Mouse (Mus musculus) embryonic facial prominence, embryonic 11.5 days (tissue): ENCODE measurements around the gene Agps. TPM values are rescaled to one million over a fixed set of nuclear protein-coding genes. Genes with fewer than 3 reads are reported as not detected.

Source experiments
- ATAC-seq: fragments of 200-750 bp; cut with Nextera tagmentation; replicated peaks from 2 replicates; pipeline ENCODE4 v1.8.0; 2017; ENCODE audit warnings: low read depth; ENCODE audit not compliant: insufficient number of reproducible peaks, low FRiP score, low TSS enrichment
- DNase-seq: peaks from one replicate; pipeline ENCODE4 v3.0.0-alpha.2; 2015; ENCODE audit warnings: low spot score
- H3K27ac ChIP-seq: fragments of 300-500 bp; sonication (generic); replicated peaks from 2 replicates; pipeline ENCODE4 v1.5.1; 2014; ENCODE audit warnings: mild to moderate bottlenecking, low read depth, low read length, control low read depth
- H3K27me3 ChIP-seq: fragments of 300-500 bp; sonication (generic); 2 replicates; pipeline ENCODE4 v1.6.1; 2014; ENCODE audit warnings: mild to moderate bottlenecking, low read length, moderate library complexity, mixed read lengths; ENCODE audit not compliant: control insufficient read depth, insufficient read depth
- H3K36me3 ChIP-seq: fragments of 300-500 bp; sonication (generic); replicated peaks from 2 replicates; pipeline ENCODE4 v1.6.1; 2014; ENCODE audit warnings: low read depth, mild to moderate bottlenecking, low read length, moderate library complexity, mixed read lengths; ENCODE audit not compliant: control insufficient read depth, insufficient read depth
- H3K4me1 ChIP-seq: fragments of 300-500 bp; sonication (generic); 2 replicates; pipeline ENCODE4 v1.6.1; 2014; ENCODE audit warnings: low read length, mixed read lengths; ENCODE audit not compliant: control insufficient read depth, insufficient read depth
- H3K4me2 ChIP-seq: fragments of 300-500 bp; sonication (generic); 2 replicates; pipeline ENCODE4 v1.6.1; 2014; ENCODE audit warnings: low read depth, mild to moderate bottlenecking, control low read depth, low read length, moderate library complexity
- H3K4me3 ChIP-seq: fragments of 300-500 bp; sonication (generic); 2 replicates; pipeline ENCODE4 v1.5.1; 2014; ENCODE audit warnings: low read depth, low read length, control low read depth
- H3K9ac ChIP-seq: fragments of 300-500 bp; sonication (generic); replicated peaks from 2 replicates; pipeline ENCODE4 v1.6.1; 2014; ENCODE audit warnings: mild to moderate bottlenecking, control low read depth, low read length
- H3K9me3 ChIP-seq: fragments of 300-500 bp; sonication (generic); replicated peaks from 2 replicates; pipeline ENCODE4 v1.6.1; 2016; ENCODE audit warnings: mild to moderate bottlenecking, low read length, inconsistent platforms, mixed read lengths; ENCODE audit not compliant: control insufficient read depth
- WGBS: fragments of 180-500 bp; shearing (Covaris S2); extraction: QIAGEN DNeasy Blood & Tissue Kit; methylation state at CpG from one replicate; pipeline ENCODE4 v1.1.7; 2014; 5-methylcytosine and 5-hydroxymethylcytosine counted together
- polyA plus RNA-seq: library from polyadenylated mRNA; unstranded; fragments of >200 nt; fragmentation: Nextera tagmentation; extraction: Ambion mirVana; gene quantifications from 2 replicates; pipeline ENCODE4 v1.2.1, GENCODE M21; 2014

Agps gene
- polyA plus RNA-seq, 1 experiment from 2014 or later = 45.3 TPM

GRCm38 (mm10) chr2:75819796-75820195 is 12.2 kb upstream of the Agps start:
- Histone ChIP-seq H3K36me3 (no peaks in the 10 kb centered on the region), H3K4me3 (no peak overlapping the region), H3K27ac (no peak overlapping the region), H3K9me3 (no peaks in the 10 kb centered on the region), H3K4me1 (no peaks in the 10 kb centered on the region; the same call in 1 of the 2 replicates), H3K27me3 (no peaks in the 10 kb centered on the region), H3K9ac (no peak overlapping the region), H3K4me2 (no peak overlapping the region)
- DNase-seq (no peak), ATAC-seq (no peak)
- 85% methylated on average over 3 of the region's 3 CpGs for WGBS

GRCm38 (mm10) chr2:75821971-75822751 is 9.8 kb upstream of the Agps start:
- DNase-seq = no peak
- Histone ChIP-seq H3K27ac (no peak overlapping the region), H3K9me3 (no peaks in the 10 kb centered on the region), H3K4me2 (no peak overlapping the region), H3K36me3 (no peaks in the 10 kb centered on the region), H3K9ac (no peak overlapping the region), H3K27me3 (no peaks in the 10 kb centered on the region), H3K4me3 (no peak overlapping the region), H3K4me1 (no peaks in the 10 kb centered on the region)
- ATAC-seq = no peak
- 92% methylated on average over 13 of the region's 13 CpGs for WGBS

GRCm38 (mm10) chr2:75823736-75824135 is 8.2 kb upstream of the Agps start:
- Histone ChIP-seq H3K4me3 (no peak overlapping the region), H3K4me1 (no peaks in the 10 kb centered on the region), H3K36me3 (no peaks in the 10 kb centered on the region), H3K9me3 (no peaks in the 10 kb centered on the region), H3K4me2 (no peak overlapping the region), H3K27me3 (no peaks in the 10 kb centered on the region), H3K9ac (no peak overlapping the region), H3K27ac (no peak overlapping the region)
- 65% methylated on average over 7 of the region's 7 CpGs for WGBS
- DNase-seq = no peak
- ATAC-seq = no peak

- H3K27me3 ChIP-seq = no peaks in the 10 kb centered on the region
- 58% methylated on average over 6 of the region's 6 CpGs for WGBS
- no peak overlapping the region for H3K9ac ChIP-seq
- DNase-seq = no peak
- H3K4me1 ChIP-seq = no peaks in the 10 kb centered on the region
- no peak overlapping the region for H3K4me2 ChIP-seq
- H3K9me3 ChIP-seq = no peaks in the 10 kb centered on the region
- no peak for ATAC-seq
- H3K36me3 ChIP-seq = no peaks in the 10 kb centered on the region
- H3K4me3 ChIP-seq = no peak overlapping the region
- H3K27ac ChIP-seq = no peak overlapping the region
These were observed 7.8 kb upstream of the Agps start for GRCm38 (mm10) chr2:75824144-75824543.

- DNase-seq (no peak), ATAC-seq (no peak)
- no peak overlapping the region for H3K4me3 ChIP-seq
- H3K9ac ChIP-seq = no peak overlapping the region
- no peaks in the 10 kb centered on the region for H3K9me3 ChIP-seq
- no peaks in the 10 kb centered on the region for H3K36me3 ChIP-seq
- no peaks in the 10 kb centered on the region for H3K4me1 ChIP-seq
- H3K27ac ChIP-seq = no peak overlapping the region
- H3K27me3 ChIP-seq = no peaks in the 10 kb centered on the region
- 41% methylated on average over 3 of the region's 3 CpGs for WGBS
- no peak overlapping the region for H3K4me2 ChIP-seq
These were observed 7.1 kb upstream of the Agps start for GRCm38 (mm10) chr2:75824846-75825245.

- no peaks in the 10 kb centered on the region for H3K36me3 ChIP-seq
- H3K27ac ChIP-seq = no peak overlapping the region
- ATAC-seq (no peak), DNase-seq (no peak)
- H3K27me3 ChIP-seq = no peaks in the 10 kb centered on the region
- no peak overlapping the region for H3K9ac ChIP-seq
- 44% methylated on average over 1 of the region's 1 CpGs for WGBS
- no peaks in the 10 kb centered on the region for H3K9me3 ChIP-seq
- no peak overlapping the region for H3K4me3 ChIP-seq
- no peak overlapping the region for H3K4me2 ChIP-seq
- H3K4me1 ChIP-seq = no peaks in the 10 kb centered on the region
These were observed 6.4 kb upstream of the Agps start for GRCm38 (mm10) chr2:75825603-75826002.

GRCm38 (mm10) chr2:75828931-75829610 is 2.9 kb upstream of the Agps start:
- no peaks in the 10 kb centered on the region for H3K36me3 ChIP-seq
- no peak overlapping the region for H3K4me3 ChIP-seq
- H3K27ac ChIP-seq = no peak overlapping the region
- DNase-seq (no peak), ATAC-seq (no peak)
- no peak overlapping the region for H3K4me2 ChIP-seq
- no peak overlapping the region for H3K9ac ChIP-seq
- no peaks in the 10 kb centered on the region for H3K4me1 ChIP-seq
- WGBS = 71% methylated on average over 8 of the region's 8 CpGs
- H3K9me3 ChIP-seq = no peaks in the 10 kb centered on the region
- H3K27me3 ChIP-seq = no peaks in the 10 kb centered on the region

- WGBS = 92% methylated on average over 7 of the region's 7 CpGs
- H3K36me3 ChIP-seq = no peaks in the 10 kb centered on the region
- H3K4me1 ChIP-seq = no peaks in the 10 kb centered on the region
- no peaks in the 10 kb centered on the region for H3K27me3 ChIP-seq
- no peaks in the 10 kb centered on the region for H3K9me3 ChIP-seq
- no peak overlapping the region for H3K27ac ChIP-seq
- no peak overlapping the region for H3K4me2 ChIP-seq
- ATAC-seq (no peak), DNase-seq (no peak)
- H3K9ac ChIP-seq = no peak overlapping the region
- H3K4me3 ChIP-seq = no peak overlapping the region
These were observed 1.7 kb upstream of the Agps start for GRCm38 (mm10) chr2:75830233-75830632.
